Mouse (Mus musculus): ENCODE measurements at regions not wholly inside any gene's neighbourhood (a gene's known extent, or its start where the extent isn't known, plus 50 kb on each side); places are given as distances from the start of the nearest gene placed in this dataset.

DNA sequence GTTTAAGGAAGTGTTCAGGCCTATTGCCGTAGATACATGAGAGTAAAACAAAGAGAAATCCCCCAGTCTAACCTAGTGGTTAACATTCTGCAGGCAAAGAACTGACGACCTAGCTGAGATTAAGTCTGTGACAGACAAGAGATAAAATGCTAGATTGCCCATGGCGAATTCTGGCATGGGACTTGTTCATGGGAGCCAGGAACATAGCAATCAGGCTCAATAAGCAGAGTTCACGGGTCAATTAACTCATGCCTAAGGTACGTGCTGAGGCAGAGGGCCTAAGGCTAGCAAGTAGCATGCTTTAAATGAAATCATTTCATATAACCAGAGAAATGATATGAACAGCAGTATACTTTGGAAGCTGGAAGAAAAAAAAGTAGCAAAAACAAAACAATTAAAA, 1119.2 kb upstream of the Adgrl2 start:
- no peak for DNase-seq (ENCODE audit: low read depth, low spot score)

DNA sequence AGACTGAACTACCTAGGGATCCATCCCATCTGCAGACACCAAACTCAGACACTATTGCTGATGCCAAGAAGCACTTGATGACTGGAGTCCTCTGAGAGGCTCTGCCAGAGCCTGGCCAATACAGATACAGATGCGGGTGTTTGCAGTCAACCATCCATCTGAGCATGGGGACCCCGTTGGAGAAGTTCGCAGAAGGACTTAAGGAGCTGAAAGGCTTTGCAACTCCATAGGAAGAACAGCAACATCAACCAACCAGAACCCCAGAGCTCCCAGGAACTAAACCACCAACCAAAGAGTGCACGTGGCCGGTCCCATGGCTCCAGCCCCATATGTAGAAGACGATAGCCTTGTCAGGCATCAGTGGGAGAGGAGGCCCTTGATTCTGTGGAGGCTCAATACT, 1121.9 kb upstream of the Adgrl2 start:
- no peak for DNase-seq (ENCODE audit: low read depth, low spot score)

DNA sequence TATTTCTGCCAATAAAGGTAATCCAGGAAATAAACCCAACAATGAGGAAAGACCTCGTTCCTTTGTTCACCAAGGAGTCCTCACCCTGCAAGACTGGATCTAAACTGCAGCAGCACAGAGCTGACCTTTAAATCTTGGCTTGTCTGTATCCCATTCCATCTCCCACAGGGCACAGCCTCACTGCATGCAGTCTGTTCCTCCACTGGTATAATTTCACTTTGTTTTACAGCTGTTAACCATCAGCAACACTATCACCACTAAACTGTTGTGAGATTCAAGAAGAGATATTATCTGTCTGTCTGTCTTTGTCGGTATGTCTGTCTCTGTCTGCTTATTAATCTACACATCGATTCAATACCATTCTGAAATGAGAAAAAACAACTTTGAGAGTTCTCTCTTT, 1129.5 kb upstream of the Adgrl2 start:
- no peak for DNase-seq (ENCODE audit: low read depth, low spot score)

DNA sequence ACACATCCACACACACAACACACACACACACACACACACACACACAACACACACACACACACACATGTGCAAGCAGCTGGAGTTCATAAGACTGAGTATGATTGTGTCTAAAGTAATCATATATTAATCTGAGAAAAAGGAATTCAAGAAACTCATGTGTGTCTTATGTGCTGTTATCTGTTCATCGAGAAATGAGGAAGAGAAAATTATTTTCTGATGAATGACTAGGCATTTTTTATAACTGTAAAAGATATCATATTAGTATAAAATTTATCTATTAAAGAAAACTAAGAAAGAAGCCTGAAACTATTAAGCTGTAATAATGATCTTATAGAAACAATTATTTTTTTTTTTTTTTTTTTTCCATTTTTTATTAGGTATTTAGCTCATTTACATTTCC, 1156.3 kb upstream of the Adgrl2 start:
- no peak for DNase-seq (ENCODE audit: low read depth, low spot score)

DNA sequence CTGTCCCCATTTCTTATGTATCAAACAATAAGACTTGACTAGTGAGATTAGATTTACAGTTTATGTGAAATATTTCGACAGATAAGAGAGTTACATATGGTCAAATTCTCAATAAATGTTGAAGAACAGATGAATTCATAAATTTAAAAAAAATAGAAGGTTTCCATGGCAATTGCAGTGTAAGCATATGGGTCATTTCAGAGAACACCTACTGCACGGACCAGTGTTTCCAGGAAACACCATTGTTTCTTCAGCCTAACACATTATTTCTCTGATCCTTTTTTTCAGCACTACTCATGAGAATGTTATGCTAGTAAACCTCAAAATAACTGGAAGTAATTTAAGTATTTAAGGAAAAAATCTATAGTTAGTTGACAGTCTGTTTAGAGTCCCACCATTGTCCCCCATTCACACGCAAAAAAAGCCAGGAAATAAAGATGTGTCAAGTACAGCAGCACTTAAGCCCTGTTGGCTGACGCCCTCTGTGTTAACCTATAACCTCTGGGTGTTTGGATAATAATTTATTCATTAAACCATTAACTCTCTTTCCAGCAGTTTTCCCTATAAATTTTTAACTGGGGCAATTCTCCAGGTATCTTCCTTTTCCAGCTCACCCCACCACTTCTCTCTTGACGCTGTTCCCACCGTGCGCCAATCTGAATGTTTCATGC, 1160.9 kb upstream of the Adgrl2 start:
- no peak for DNase-seq (ENCODE audit: low read depth, low spot score)

DNA sequence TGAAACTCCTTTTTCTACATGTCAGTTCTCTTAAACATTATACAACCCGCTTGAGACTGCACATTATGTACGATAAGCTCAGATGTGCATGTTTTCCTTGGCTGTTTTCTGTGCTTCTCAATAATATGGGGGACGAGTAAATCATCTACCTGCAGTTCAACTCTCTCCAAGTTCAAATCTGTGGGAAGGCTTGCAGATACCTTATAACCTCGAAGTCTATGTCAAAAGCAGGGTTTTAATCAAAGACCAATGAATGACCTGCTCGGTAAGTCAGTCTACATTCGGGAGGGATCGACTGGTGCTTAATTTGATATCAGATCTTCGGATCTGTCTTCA, 1161.4 kb upstream of the Adgrl2 start:
- DNase-seq (ENCODE audit: low read depth, low spot score) = no peak

DNA sequence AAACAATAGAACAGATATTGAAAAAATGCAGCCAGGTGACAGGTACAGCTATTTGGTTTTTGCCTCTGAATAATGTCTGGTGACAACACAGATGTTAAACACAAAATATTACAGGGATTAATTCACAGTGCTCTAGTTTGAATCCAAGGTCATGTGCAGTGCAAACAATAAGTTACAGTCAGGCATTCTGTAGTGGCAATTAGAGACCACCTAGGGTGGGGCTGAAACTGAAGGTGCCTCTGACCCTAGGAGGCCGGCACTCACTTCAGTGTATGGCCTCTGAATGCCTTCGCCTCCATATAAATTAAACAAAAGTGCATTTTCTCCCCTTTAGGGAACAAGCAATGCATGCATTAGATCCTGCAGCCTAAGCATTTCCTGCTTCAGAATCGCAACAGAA, 1162.5 kb upstream of the Adgrl2 start:
- DNase-seq (ENCODE audit: low read depth, low spot score) = no peak

DNA sequence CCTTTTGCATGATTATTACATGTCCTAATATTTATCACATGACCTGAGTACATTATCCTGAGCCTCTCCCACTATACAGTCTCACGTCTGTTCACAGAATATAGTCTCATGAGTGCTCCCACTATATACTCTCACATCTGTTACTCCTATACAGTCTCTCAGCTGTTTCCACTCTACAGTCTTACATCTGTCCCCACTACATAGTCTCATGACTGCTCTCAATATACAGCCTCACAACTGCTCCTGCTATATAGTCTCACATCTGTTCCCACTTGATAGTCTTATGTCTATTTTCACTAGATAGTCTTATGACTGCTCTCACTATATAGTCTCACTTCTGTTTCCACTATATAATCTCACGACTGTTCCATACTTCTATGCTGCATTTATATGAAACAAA, 1195.5 kb upstream of the Adgrl2 start:
- no peak for DNase-seq (ENCODE audit: low read depth, low spot score)

DNA sequence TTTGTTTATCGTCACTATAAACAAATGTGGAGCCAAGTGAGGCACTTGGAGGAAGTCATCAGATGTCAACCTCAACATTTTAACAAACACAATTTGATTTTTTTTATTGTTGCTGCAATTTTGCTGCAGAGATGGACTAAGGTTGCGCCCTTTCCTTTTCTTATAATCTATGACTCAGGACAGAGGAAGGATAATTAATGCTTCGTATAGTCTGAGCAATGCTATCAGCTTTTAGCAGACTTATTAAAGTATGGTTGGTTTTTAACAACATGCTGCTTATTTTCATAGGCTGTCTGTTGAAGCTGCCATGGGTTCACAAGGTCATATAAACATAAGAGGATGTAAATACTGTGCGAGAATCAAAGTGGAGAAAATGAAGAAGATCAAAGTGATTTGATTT, 1202.8 kb upstream of the Adgrl2 start:
- no peak for DNase-seq (ENCODE audit: low read depth, low spot score)

DNA sequence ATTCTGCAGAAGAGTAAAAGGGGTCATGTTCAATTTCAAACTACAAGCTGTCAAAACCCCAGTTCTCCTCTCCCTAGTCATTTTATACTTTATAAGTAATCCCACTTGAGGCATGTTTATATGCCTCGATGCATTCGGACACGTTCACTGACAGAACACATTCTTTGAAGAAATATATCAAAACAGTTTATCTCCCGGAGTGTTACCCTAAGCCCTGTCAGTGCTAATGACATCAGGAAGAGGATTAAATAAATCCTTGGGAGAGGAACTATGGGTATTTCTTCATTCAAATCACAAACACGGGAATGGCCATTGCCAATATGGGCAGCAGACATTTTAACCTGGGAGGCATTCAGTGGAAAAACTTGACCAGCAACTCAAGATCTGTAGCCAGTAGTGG, 1208.1 kb upstream of the Adgrl2 start:
- no peak for DNase-seq (ENCODE audit: low read depth, low spot score)

DNA sequence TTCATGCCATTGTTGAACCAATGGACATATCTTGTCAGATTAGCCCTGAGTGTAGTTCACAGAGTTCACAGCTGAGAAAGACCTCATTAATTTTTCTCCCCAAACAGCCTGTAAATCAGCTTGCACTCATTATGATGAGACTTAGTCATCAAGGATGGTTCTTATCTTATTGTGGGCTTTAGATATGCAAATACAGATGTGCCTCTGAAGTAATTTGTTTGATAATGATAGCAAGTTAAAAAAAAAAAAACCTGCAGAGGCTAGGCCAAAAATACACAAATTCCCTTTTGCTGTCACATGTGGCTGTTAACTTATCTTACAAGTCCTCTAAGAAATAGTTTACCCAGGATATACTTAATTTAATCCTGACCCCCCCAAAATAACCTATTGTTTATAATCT, 1215.5 kb upstream of the Adgrl2 start:
- no peak for DNase-seq (ENCODE audit: low read depth, low spot score)

DNA sequence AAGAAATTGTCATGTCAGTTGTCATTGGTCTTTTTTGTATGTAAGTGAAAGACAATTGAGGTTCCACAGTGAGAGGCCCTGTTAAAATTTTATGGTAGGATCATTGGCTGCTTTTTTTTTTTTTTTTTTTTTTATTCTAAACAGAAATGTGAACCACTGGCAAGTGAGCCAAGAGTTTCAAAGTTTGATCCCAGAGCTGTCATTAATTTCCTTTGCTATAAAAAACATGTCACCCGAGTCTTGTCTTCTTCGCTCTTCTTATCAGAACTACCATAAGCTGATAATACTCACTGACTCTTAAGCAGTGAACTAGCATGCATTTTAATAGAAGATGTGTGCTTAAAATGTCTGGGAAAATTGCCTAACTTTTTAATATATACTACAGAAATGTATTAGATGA, 1204.4 kb upstream of the Adgrl4 start:
- no peak for DNase-seq (ENCODE audit: low read depth, low spot score)

DNA sequence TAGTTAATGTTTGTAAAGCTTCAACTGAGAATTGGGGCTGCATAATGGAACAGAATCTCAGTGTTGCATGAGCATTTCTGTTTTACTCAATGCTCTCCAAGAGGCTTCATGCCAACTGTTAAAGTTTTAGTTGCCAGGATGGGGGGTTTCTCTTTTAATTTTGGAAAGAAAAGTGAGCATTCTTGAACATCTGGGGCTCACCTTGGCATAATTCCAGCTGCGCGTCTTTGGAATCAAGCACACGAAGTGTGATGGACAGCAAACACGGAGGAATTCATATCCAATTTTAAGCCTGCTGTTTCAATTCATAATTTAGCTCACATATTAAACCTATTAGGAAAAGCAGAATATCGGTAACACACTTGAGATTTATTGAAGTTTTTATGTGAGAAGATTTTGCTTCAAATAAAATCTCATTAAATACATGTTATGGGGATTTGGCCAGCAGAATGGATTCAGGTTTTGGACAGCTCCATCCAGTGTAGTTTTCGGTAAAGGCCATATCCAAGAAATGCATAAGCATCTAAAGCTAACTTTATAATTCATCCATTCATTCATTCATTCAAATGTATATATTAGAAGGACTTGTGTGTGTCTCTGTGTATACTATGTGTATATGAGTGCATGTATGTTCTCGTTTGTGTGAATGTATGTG, 1200.6 kb upstream of the Adgrl4 start:
- no peak for DNase-seq (ENCODE audit: low read depth, low spot score)

DNA sequence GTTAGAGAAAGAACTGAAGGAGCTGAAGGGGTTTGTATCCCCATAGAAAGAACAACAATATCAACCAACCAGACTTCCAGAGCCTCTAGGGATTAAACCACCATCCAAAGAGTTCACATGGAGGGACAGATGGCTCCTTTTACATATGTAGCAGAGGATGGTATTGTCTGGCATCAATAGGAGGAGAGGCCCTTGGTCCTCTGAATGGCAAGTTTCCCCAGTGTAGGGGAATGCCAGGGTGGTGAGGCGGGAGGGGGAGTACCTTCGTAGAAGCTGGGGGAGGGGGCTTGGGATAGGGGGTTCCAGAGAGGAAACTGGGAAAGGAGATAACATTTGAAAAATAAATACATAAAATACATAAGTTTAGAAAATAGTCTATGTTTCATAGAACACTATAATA, 1162.6 kb upstream of the Adgrl4 start:
- DNase-seq (ENCODE audit: low read depth, low spot score) = no peak

DNA sequence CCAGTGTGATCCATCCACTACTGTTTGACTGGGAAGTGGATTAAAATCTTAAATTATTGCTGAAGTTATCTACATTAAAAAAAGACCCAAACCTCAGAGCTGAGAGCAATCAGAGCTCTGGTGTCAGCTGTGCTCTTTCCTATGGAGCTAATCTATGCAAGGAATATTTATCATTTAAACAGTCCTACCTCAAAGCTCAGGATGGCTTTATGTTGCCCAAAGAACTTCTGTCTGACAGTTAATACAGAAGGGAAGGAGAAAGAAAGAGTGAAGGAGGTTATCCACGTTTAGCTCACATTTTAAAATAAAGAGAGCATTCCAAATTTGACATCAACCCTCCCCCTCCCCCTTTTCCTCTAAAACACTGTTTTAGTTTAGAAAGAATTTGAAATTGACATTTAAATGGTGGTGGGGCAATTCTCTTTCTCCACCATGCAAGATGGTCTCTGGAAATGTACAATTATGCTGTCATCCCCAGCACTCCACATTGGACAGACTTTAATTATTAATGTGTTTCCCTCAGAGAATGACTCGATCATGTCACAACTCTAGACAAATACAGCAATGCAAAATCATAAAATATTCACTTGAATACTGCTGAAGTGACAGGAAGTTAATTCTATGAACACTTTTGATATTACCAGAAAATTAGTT, 1141.5 kb upstream of the Adgrl4 start:
- no peak for DNase-seq (ENCODE audit: low read depth, low spot score)

DNA sequence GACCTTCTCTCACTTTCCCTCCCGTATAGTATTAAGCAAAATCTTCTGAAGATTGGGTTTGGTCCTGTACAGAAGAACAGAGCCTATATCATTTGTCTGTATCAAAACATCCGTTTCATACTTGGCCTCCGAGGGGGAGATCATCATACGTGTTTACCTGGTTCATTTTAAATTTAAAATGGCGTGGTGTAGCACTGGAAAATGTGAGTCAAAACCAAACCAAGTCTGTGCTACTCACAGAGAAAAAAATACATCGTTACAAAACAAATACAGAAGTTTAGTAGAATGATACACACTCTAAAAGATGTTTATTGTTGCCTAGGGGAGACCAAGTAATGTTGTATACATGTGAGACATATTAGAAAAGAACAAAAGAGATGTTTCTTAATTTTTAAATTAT, 1108.9 kb upstream of the Adgrl4 start:
- no peak for DNase-seq (ENCODE audit: low read depth, low spot score)

DNA sequence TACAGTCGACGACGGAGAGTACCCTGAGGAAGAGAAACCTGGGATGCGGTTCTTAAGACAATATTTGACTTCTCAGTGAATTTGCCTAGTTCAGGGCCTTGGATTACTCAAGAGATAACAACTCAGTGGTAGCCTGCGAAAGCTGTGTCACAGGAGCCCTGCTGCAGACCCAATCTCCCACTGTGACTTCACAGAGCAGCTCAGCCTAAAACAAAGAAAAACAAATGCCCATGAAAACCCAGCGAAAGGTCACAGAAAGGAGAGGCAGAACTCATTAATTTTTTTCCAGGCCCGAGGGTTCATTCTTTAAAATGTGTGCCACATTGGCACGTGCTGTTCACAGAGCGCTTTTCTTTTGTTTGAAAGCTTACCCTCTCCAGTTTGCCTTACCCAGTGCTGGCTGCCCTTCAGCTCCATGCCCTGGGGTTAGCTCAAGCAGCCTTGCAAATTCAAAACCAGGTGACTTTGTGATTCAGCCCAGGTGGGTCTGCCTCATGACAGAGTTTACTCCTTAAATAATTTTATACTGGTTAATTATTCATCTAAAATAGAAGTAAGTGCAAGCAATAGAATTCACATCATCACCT, 1085.5 kb upstream of the Adgrl4 start:
- DNase-seq (ENCODE audit: low read depth, low spot score) = peak; percentile 16

DNA sequence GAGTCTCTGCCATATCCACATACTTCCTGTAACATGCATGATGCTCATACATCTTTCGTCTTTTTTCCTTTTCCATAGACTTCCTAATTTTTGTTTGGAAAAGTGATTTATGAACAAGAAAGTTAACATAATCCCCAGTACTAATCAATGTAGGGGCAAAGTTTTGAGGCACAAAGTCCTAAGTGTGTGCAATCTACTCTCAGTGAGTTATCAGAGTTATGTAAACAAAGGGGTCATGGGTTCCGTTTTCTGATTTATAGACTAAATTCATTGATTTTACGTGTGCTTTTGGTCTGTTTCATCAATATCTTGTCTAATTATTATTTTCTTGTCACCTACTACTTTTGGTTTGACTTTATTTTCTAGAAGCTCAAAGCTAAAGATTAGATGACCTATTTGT, 1071.9 kb upstream of the Adgrl4 start:
- no peak for DNase-seq (ENCODE audit: low read depth, low spot score)

DNA sequence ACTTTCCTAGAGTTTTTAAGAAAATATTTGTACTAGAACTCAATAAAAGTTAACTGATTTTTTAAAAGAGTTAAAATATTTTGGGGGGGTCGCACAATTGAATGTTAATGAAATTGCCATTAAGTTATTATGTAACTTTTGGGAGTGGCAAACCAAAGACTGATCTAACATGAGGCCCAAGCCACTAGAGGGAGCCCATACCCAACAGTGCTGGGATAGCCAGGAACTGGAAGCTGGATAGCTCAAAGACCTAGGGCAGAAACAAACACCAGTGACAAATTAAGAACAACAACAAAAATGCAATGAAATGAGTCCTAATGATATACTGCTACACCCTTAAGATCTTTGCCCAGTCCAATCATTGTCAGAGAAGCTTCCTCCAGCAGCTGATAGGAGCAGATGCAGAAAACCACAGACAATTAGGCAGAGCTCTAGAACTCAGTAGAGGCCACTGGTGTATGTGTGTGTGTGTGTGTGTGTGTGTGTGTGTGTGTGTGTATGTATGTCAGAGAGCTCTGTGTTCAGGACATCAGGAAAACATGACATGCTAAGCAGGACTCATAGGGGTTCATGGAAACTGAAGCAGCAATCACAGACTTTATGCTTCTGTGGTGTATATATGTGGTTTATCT, 1052.6 kb upstream of the Adgrl4 start:
- peak; percentile 67 for DNase-seq (ENCODE audit: low read depth, low spot score)

DNA sequence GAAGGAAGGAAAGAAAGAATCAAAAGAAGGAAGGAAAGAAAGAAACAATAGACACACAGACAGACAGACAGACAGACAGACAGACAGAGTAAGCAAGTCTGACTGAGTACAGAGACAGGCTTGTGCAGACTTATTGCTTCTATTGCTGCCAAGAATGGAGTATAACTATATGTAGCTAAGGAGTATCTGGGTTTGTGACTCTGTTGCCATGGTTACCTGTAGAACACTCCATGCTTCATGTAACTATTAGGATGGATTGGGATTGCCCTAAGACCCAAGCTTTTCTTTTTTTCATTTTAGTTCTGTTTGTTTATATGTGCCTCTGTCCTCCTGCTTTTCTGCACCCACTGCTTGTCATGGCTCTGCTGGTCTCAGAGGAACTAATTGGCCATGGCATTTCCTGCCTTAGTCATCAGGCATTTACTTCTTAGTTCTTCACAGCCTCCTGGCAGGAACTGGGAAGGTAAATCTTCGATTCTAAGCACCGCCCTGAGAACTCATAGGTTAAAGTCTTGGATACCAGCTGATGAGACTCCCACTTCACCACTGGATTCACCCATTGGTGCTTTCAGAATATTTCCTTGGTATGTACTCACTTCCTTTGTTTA, 1035.9 kb upstream of the Adgrl4 start:
- DNase-seq (ENCODE audit: low read depth, low spot score) = peak; percentile 25

DNA sequence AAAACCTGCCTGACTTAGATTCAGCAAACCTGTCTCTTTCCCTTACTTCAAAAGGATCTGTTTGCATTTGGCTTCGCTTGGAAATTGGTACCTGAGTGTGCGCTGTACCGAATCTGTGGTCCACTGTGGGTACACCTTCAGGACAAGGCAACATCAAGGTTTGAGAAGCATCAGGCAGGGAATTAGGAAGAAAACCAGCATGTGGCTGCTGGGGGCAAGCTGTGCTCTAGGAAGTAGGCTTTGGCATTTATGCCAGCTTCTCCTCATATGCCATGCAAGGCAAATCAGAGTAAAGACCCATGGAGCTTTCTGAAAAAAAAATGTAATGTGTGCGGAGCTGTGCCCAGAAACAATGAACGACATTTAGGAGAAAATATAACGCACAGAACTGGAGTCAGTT, 1031.6 kb upstream of the Adgrl4 start:
- no peak for DNase-seq (ENCODE audit: low read depth, low spot score)

DNA sequence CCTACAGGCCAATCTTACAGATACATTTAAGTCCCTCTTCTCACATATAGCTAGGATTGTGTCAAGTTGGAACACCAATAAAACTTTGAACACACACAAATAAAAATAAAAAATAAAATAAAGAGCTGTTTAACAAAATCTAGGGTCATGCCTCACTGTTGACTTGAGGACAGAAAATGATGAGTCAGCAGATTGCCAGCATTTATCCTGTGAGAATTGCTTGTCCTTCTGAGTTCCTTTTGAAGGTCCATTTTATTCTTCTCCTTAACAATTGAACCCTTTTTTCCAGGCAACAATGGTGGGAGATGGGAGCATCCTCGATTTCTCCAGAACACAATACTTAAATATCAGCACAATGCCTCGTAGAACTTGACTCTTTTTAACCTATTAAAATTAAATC, 1022.4 kb upstream of the Adgrl4 start:
- DNase-seq (ENCODE audit: low read depth, low spot score) = no peak
